Mouse (Mus musculus) myocyte (in vitro differentiated cells): ENCODE measurements at regions not wholly inside any gene's neighbourhood (a gene's known extent, or its start where the extent isn't known, plus 50 kb on each side); places are given as distances from the start of the nearest gene placed in this dataset.
"Not testable (repeated sequence)": the region's sequence is repeated elsewhere in the genome, so short reads cannot be mapped to it uniquely, and the experiment has no call there.

Experiments used
- CEBPB ChIP-seq: IDR thresholded peaks from 2 replicates; pipeline ENCODE4 v1.6.1; 2011; ENCODE audit warnings: mild to moderate bottlenecking, moderate library complexity; ENCODE audit not compliant: poor library complexity, insufficient read depth, severe bottlenecking
- E2F4 ChIP-seq: IDR thresholded peaks from one replicate; pipeline ENCODE4 v1.6.1; 2011; ENCODE audit warnings: mild to moderate bottlenecking, control low read depth, moderate library complexity; ENCODE audit not compliant: insufficient read depth
- MAX ChIP-seq: IDR thresholded peaks from one replicate; pipeline ENCODE4 v1.6.1; 2011; ENCODE audit warnings: low read depth, mild to moderate bottlenecking, control low read depth
- MYOD1 ChIP-seq, 3 experiments: IDR thresholded peaks; one replicate each; pipeline ENCODE4 v1.6.1; 2011; ENCODE audit warnings: control low read depth in 2 of 3, low read depth in 2 of 3, mild to moderate bottlenecking in 2 of 3, moderate library complexity in 1 of 3; ENCODE audit not compliant: insufficient read length in 2 of 3, control insufficient read depth in 1 of 3
- POLR2A ChIP-seq: IDR thresholded peaks from one replicate; pipeline ENCODE4 v1.6.1; 2011; ENCODE audit warnings: low read depth, mild to moderate bottlenecking, control low read depth, moderate library complexity; ENCODE audit not compliant: insufficient read length
- POLR2AphosphoS2 ChIP-seq: IDR thresholded peaks from one replicate; pipeline ENCODE4 v1.6.1; 2011; ENCODE audit warnings: low read depth, control low read depth; ENCODE audit not compliant: insufficient read length
- REST ChIP-seq: IDR thresholded peaks from one replicate; pipeline ENCODE4 v1.6.1; 2011; ENCODE audit warnings: mild to moderate bottlenecking, control low read depth, moderate library complexity; ENCODE audit not compliant: insufficient read depth, insufficient read length
- TCF3 ChIP-seq: IDR thresholded peaks from one replicate; pipeline ENCODE4 v1.6.1; 2011; ENCODE audit warnings: low read depth, control low read depth; ENCODE audit not compliant: insufficient read length
- USF1 ChIP-seq: IDR thresholded peaks from one replicate; pipeline ENCODE4 v1.6.1; 2011; ENCODE audit warnings: low read depth, mild to moderate bottlenecking, control low read depth, moderate library complexity

GRCm38 (mm10) chr8:112246629-112247028 lies 231.8 kb upstream of the Gm6793 start:
- not testable (repeated sequence) for TF ChIP-seq CEBPB; TCF3; POLR2A; POLR2AphosphoS2; MAX; USF1; MYOD1 (IDR thresholded peaks at IDR 0.05; ENCODE audit: control insufficient read depth in 1 of 3, insufficient read length in 2 of 3, low read depth in 2 of 3); E2F4; REST
